Mouse (Mus musculus) heart, adult 9 months (tissue): ENCODE measurements around the gene Ephb1.

Source experiments
- DNase-seq, 2 experiments: peaks; one replicate each; pipeline ENCODE4 v3.0.0; 2022; ENCODE audit warnings: low spot score in 2 of 2

The Ephb1 gene

GRCm38 (mm10) chr9:101915082-101915481 is 439.4 kb downstream of the Ephb1 start:
- DNase-seq = no peak

GRCm38 (mm10) chr9:101911176-101911866 is 443.2 kb downstream of the Ephb1 start:
- no peak for DNase-seq

DNA sequence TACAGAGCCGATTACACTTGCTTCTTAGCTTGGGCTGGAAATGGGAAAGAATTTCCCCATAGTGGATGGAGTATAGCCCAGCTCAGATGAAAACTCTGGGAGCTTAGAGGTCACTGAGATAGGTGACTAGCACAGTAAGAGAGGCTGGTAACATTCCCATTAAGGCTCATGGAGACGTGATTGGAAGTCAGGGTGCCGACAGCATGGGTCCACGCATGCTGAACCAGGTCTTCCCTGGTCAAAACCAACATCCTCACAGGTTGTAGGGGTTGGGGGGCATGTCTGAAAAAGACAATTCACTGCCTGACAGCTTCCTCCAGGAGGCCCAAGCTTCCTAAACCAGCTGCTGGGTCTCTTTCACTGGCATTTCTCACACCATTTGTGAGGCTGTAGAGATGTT is 445.0 kb downstream of the Ephb1 start:
- DNase-seq = no peak

DNA sequence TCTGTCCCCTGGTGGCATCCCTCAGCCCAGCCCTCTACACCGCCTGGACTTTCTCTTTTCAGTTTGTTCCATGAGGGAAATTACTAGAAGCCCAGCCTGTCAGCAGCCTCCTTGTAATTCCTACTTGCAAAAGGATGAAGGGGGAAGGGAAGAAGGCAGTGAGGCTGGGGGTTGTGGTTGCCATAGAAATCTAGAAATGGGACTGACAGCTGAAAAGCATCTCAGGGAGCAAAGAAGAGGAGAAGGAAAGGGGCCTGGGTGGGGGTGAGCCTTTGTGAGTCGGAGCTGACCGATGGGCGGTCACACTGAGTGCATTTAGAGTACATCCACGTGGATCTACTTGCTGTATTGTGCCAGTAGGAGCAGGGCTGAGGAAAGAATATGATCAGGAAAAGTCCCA is 445.6 kb downstream of the Ephb1 start:
- no peak for DNase-seq

- DNase-seq = no peak
These were observed 446.7 kb downstream of the Ephb1 start for GRCm38 (mm10) chr9:101907747-101908255.

DNA sequence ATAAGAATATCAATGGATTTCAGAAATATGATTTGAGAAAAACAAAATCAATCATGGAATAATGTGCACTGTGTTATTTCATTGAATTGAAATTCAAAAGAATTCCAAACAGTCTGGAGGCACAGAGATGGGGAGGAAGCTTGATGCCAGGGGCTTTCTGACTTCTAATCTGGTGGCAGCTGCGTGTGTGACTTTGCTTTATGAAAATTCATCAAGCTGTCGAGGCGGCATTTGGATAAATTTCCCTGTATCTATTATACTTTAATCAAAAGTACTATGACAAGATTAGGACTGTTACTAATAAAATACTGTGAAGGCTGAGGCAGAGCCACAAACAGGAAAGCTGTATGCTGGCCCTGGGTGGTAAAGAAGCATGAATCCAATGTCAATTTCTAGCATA is 451.1 kb downstream of the Ephb1 start:
- no peak for DNase-seq

- no peak for DNase-seq
These were observed 456.6 kb downstream of the Ephb1 start for GRCm38 (mm10) chr9:101897851-101898250.

- no peak for DNase-seq
These were observed 471.2 kb downstream of the Ephb1 start for GRCm38 (mm10) chr9:101883295-101883694.

GRCm38 (mm10) chr9:101877109-101877987 is 477.1 kb downstream of the Ephb1 start:
- DNase-seq = no peak

- no peak for DNase-seq
These were observed 479.2 kb downstream of the Ephb1 start for GRCm38 (mm10) chr9:101875306-101875705.
